Mouse (Mus musculus) ES-E14 (cell line): ENCODE measurements around the gene Chst11. TPM values are rescaled to one million over a fixed set of nuclear protein-coding genes. Genes with fewer than 3 reads are reported as not detected.

Source experiments
- DNase-seq: peaks from one replicate; pipeline ENCODE4 v3.0.0-alpha.2; 2013; ENCODE audit warnings: low read depth, low spot score
- H3K27ac ChIP-seq: 2 replicates; pipeline ENCODE4 v1.5.1; 2012; ENCODE audit warnings: low read depth, mild to moderate bottlenecking, low read length, moderate library complexity, mixed read lengths; ENCODE audit not compliant: poor library complexity, insufficient read depth, severe bottlenecking
- H3K36me3 ChIP-seq: 2 replicates; pipeline ENCODE4 v1.6.1; 2012; ENCODE audit warnings: mild to moderate bottlenecking, low read length, moderate library complexity, mixed read lengths; ENCODE audit not compliant: control insufficient read depth, poor library complexity, insufficient read depth, severe bottlenecking
- H3K4me1 ChIP-seq, 2 experiments: fragments of 150-350 bp in 1 of 2; sonication (generic) in 1 of 2; 2 replicates each; pipeline ENCODE4 v1.6.1; 2012; ENCODE audit warnings: low read length in 2 of 2, mild to moderate bottlenecking in 1 of 2, mixed read lengths in 1 of 2; ENCODE audit not compliant: control insufficient read depth in 2 of 2, insufficient read depth in 2 of 2, poor library complexity in 1 of 2
- H3K4me3 ChIP-seq, 2 experiments: fragments of 150-350 bp in 1 of 2; sonication (generic) in 1 of 2; 2 replicates each; pipeline ENCODE4 v1.5.1; 2012; ENCODE audit warnings: low read length in 2 of 2, low read depth in 1 of 2, mild to moderate bottlenecking in 1 of 2, mixed read lengths in 1 of 2; ENCODE audit not compliant: insufficient read depth in 1 of 2, poor library complexity in 1 of 2, severe bottlenecking in 1 of 2
- H3K9ac ChIP-seq: 2 replicates; pipeline ENCODE4 v1.6.1; 2012; ENCODE audit warnings: low read depth, mild to moderate bottlenecking, low read length, mixed read lengths; ENCODE audit not compliant: poor library complexity, insufficient read depth, severe bottlenecking
- H3K9me3 ChIP-seq: fragments of 150-350 bp; sonication (generic); 2 replicates; pipeline ENCODE4 v1.6.1; 2012; ENCODE audit warnings: low read depth, mild to moderate bottlenecking, low read length; ENCODE audit not compliant: control insufficient read depth, insufficient read depth
- CHD2 ChIP-seq: IDR thresholded peaks from 2 replicates; pipeline ENCODE4 v1.6.1; 2014; ENCODE audit warnings: mild to moderate bottlenecking, low read depth, low read length, inconsistent platforms
- HCFC1 ChIP-seq: IDR thresholded peaks from 2 replicates; pipeline ENCODE4 v1.6.1; 2012; ENCODE audit warnings: low read length, inconsistent platforms, borderline replicate concordance; ENCODE audit not compliant: insufficient read depth
- MAFK ChIP-seq: IDR thresholded peaks from 2 replicates; pipeline ENCODE4 v1.6.1; 2014; ENCODE audit warnings: mild to moderate bottlenecking, low read depth, low read length, inconsistent platforms; ENCODE audit not compliant: insufficient read depth
- ZC3H11A ChIP-seq: IDR thresholded peaks from 2 replicates; pipeline ENCODE4 v1.6.1; 2012; ENCODE audit warnings: low read depth, mild to moderate bottlenecking, inconsistent platforms, low read length, borderline replicate concordance
- ZNF384 ChIP-seq: IDR thresholded peaks from 2 replicates; pipeline ENCODE4 v1.6.1; 2012; ENCODE audit warnings: low read depth, low read length, inconsistent platforms
- in situ Hi-C, 2 experiments: fragments of 600-800 bp; cut with MboI; formaldehyde crosslinking; loops; one replicate each; pipeline ENCODE4 v1.15.1; 2025; ENCODE audit warnings: low sequenced_read_pairs in 2 of 2, inconsistent platforms in 1 of 2; ENCODE audit not compliant: unreplicated experiment in 2 of 2
- total RNA-seq: library from RNA; depleted of rRNA; stranded (reverse); fragments of 300-350 nt; gene quantifications from 2 replicates; pipeline ENCODE4 v1.2.3, GENCODE M21; 2012

Chst11 gene
- total RNA-seq, 1 experiment = 8.6 TPM

- Histone ChIP-seq H3K9me3 (no peaks in the 10 kb centered on the region), H3K27ac (no peak overlapping the region), H3K36me3 (no peaks in the 10 kb centered on the region), H3K4me3 (no peak overlapping the region), H3K4me1 (no peaks in the 10 kb centered on the region), H3K9ac (no peak overlapping the region)
- no peak for DNase-seq
- in situ Hi-C loops = no loop called here
- TF ChIP-seq ZC3H11A (no peak), HCFC1 (no peak), MAFK (no peak), CHD2 (no peak), ZNF384 (no peak)
Measured at GRCm38 (mm10) chr10:83080275-83080741, 95.0 kb downstream of the Chst11 start.

- no peak overlapping the region for H3K4me3 ChIP-seq
- H3K27ac ChIP-seq = no peak overlapping the region
- no peaks in the 10 kb centered on the region for H3K36me3 ChIP-seq
- H3K9me3 ChIP-seq = no peaks in the 10 kb centered on the region
- H3K9ac ChIP-seq = no peak overlapping the region
- H3K4me1 ChIP-seq = no peaks in the 10 kb centered on the region
- no peak for TF ChIP-seq CHD2
- no peak for TF ChIP-seq HCFC1
- no peak for TF ChIP-seq MAFK
- no peak for TF ChIP-seq ZNF384
- no peak for TF ChIP-seq ZC3H11A
- in situ Hi-C loops = no loop called here
- DNase-seq = no peak
Measured at GRCm38 (mm10) chr10:83080930-83081329, 95.6 kb downstream of the Chst11 start.

- H3K27ac ChIP-seq = no peak overlapping the region
- no peak for DNase-seq
- TF ChIP-seq ZC3H11A (no peak), CHD2 (no peak), MAFK (no peak), HCFC1 (no peak), ZNF384 (no peak)
- no peaks in the 10 kb centered on the region for H3K4me1 ChIP-seq
- in situ Hi-C loops = no loop called here
- no peaks in the 10 kb centered on the region for H3K36me3 ChIP-seq
- no peak overlapping the region for H3K9ac ChIP-seq
- H3K4me3 ChIP-seq = no peak overlapping the region
- no peaks in the 10 kb centered on the region for H3K9me3 ChIP-seq
Measured at GRCm38 (mm10) chr10:83083946-83084345, 98.6 kb downstream of the Chst11 start.

- H3K9me3 ChIP-seq = no peaks in the 10 kb centered on the region
- H3K27ac ChIP-seq = no peak overlapping the region
- TF ChIP-seq CHD2 (no peak), MAFK (no peak), ZC3H11A (no peak), ZNF384 (no peak), HCFC1 (no peak)
- no peak for DNase-seq
- no peak overlapping the region for H3K9ac ChIP-seq
- H3K4me3 ChIP-seq = no peak overlapping the region
- in situ Hi-C loops = no loop called here
- no peaks in the 10 kb centered on the region for H3K4me1 ChIP-seq
- no peaks in the 10 kb centered on the region for H3K36me3 ChIP-seq
Measured at GRCm38 (mm10) chr10:83088318-83088717, 103.0 kb downstream of the Chst11 start.

GRCm38 (mm10) chr10:83088826-83089225 lies 103.5 kb downstream of the Chst11 start:
- TF ChIP-seq HCFC1 = no peak
- TF ChIP-seq ZNF384 = no peak
- TF ChIP-seq ZC3H11A = no peak
- no peak for TF ChIP-seq MAFK
- Histone ChIP-seq H3K4me1 (no peaks in the 10 kb centered on the region), H3K27ac (no peak overlapping the region), H3K4me3 (no peak overlapping the region), H3K9ac (no peak overlapping the region), H3K36me3 (no peaks in the 10 kb centered on the region), H3K9me3 (no peaks in the 10 kb centered on the region)
- DNase-seq = no peak
- in situ Hi-C loops = no loop called here
